Mouse (Mus musculus) erythroblast, embryonic 14.5 days (primary cell): ENCODE results near the gene Rnf186. TPM values are rescaled to one million over a fixed set of nuclear protein-coding genes. Genes with fewer than 3 reads are reported as not detected.

Experiments
- H3K27me3 ChIP-seq: 2 replicates; pipeline ENCODE4 v1.6.1; 2012; ENCODE audit warnings: inconsistent platforms; ENCODE audit not compliant: control insufficient read depth
- H3K36me3 ChIP-seq: 2 replicates; pipeline ENCODE4 v1.6.1; 2012; ENCODE audit warnings: mild to moderate bottlenecking, inconsistent platforms; ENCODE audit not compliant: control insufficient read depth
- H3K4me1 ChIP-seq: 2 replicates; pipeline ENCODE4 v1.6.1; 2012; ENCODE audit warnings: inconsistent platforms; ENCODE audit not compliant: control insufficient read depth
- H3K4me3 ChIP-seq: replicated peaks from 2 replicates; pipeline ENCODE3; 2012; ENCODE audit warnings: moderate library complexity, mild to moderate bottlenecking, inconsistent platforms
- H3K9me3 ChIP-seq: 2 replicates; pipeline ENCODE4 v1.6.1; 2012; ENCODE audit warnings: low read length, inconsistent platforms, mixed read lengths; ENCODE audit not compliant: control insufficient read depth
- GATA1 ChIP-seq: IDR thresholded peaks from 2 replicates; pipeline ENCODE4 v1.6.1; 2012; ENCODE audit warnings: low read length, inconsistent platforms, mixed read lengths
- TAL1 ChIP-seq: IDR thresholded peaks from 3 replicates; pipeline ENCODE4 v1.6.1; 2012; ENCODE audit warnings: low read length, inconsistent platforms, mixed read lengths
- polyA plus RNA-seq: library from polyadenylated mRNA; stranded (reverse); fragments of >175 nt; gene quantifications from 2 replicates; pipeline ENCODE4 v1.2.3, GENCODE M21; 2012

Gene Rnf186
- polyA plus RNA-seq, 1 experiment, result not detected

GRCm38 (mm10) chr4:138980021-138980420 is 13.1 kb downstream of the Rnf186 start:
- no peak for TF ChIP-seq TAL1
- no peak for TF ChIP-seq GATA1
- H3K4me1 ChIP-seq, result no peaks in the 10 kb centered on the region
- H3K9me3 ChIP-seq, result no peaks in the 10 kb centered on the region
- no peaks in the 10 kb centered on the region for H3K36me3 ChIP-seq
- no peak overlapping the region for H3K4me3 ChIP-seq
- no peaks in the 10 kb centered on the region for H3K27me3 ChIP-seq

- H3K4me1 ChIP-seq, result no peaks in the 10 kb centered on the region
- H3K4me3 ChIP-seq, result no peak overlapping the region
- TF ChIP-seq GATA1, result no peak
- TF ChIP-seq TAL1, result no peak
- H3K36me3 ChIP-seq, result no peaks in the 10 kb centered on the region
- H3K9me3 ChIP-seq, result no peaks in the 10 kb centered on the region
- H3K27me3 ChIP-seq, result no peaks in the 10 kb centered on the region
Measured at GRCm38 (mm10) chr4:138980771-138981420, 14.0 kb downstream of the Rnf186 start.

GRCm38 (mm10) chr4:138983422-138983821 is 16.5 kb downstream of the Rnf186 start:
- Histone ChIP-seq H3K36me3 (no peaks in the 10 kb centered on the region), H3K4me1 (no peaks in the 10 kb centered on the region), H3K4me3 (no peak overlapping the region), H3K27me3 (no peaks in the 10 kb centered on the region), H3K9me3 (no peaks in the 10 kb centered on the region)
- TF ChIP-seq GATA1 (no peak), TAL1 (no peak)

- H3K4me1 ChIP-seq, result no peaks in the 10 kb centered on the region
- no peaks in the 10 kb centered on the region for H3K9me3 ChIP-seq
- no peak overlapping the region for H3K4me3 ChIP-seq
- TF ChIP-seq GATA1, result no peak
- TF ChIP-seq TAL1, result no peak
- no peaks in the 10 kb centered on the region for H3K36me3 ChIP-seq
- no peaks in the 10 kb centered on the region for H3K27me3 ChIP-seq
Measured at GRCm38 (mm10) chr4:138984744-138985143, 17.8 kb downstream of the Rnf186 start.

- no peaks in the 10 kb centered on the region for H3K9me3 ChIP-seq
- H3K27me3 ChIP-seq, result no peaks in the 10 kb centered on the region
- TF ChIP-seq GATA1 (no peak), TAL1 (no peak)
- H3K36me3 ChIP-seq, result no peaks in the 10 kb centered on the region
- no peak overlapping the region for H3K4me3 ChIP-seq
- H3K4me1 ChIP-seq, result no peaks in the 10 kb centered on the region
Measured at GRCm38 (mm10) chr4:138986280-138986679, 19.4 kb downstream of the Rnf186 start.

GRCm38 (mm10) chr4:138994389-138994788 is 27.5 kb downstream of the Rnf186 start:
- Histone ChIP-seq H3K4me3 (no peak overlapping the region), H3K9me3 (peaks cover 2% of the 10 kb centered on the region; the same call in 1 of the 2 replicates), H3K27me3 (no peaks in the 10 kb centered on the region), H3K4me1 (no peaks in the 10 kb centered on the region), H3K36me3 (peaks cover 2% of the 10 kb centered on the region; the same call in 1 of the 2 replicates)
- TF ChIP-seq TAL1, result no peak
- TF ChIP-seq GATA1, result no peak

DNA sequence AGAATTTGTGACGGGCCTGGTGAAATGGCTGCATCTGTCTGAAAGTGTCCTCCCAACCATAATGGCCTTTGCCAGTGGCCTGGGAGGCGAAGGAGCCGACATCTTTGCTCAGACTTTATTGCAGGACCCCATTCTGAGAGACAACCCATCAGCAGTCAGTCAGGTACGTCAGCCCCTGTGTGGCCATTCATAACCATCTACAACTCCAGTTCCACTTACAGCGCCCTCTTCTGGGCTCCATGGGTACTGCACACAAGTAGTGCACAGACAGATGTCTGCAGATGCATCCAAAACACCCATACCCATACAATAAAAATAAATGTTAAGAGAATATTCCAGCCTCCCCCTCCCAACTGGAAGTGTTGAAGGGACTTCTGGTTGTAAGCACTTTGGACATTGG is 29.5 kb downstream of the Rnf186 start:
- H3K36me3 ChIP-seq, result peaks cover 2% of the 10 kb centered on the region; the same call in 1 of the 2 replicates
- no peak overlapping the region for H3K4me3 ChIP-seq
- H3K4me1 ChIP-seq, result no peaks in the 10 kb centered on the region
- no peak for TF ChIP-seq TAL1
- no peak for TF ChIP-seq GATA1
- H3K27me3 ChIP-seq, result no peaks in the 10 kb centered on the region
- peaks cover 2% of the 10 kb centered on the region; the same call in 1 of the 2 replicates for H3K9me3 ChIP-seq

- Histone ChIP-seq H3K27me3 (no peaks in the 10 kb centered on the region), H3K4me1 (no peaks in the 10 kb centered on the region), H3K4me3 (no peak overlapping the region), H3K9me3 (peaks cover 2% of the 10 kb centered on the region; the same call in 1 of the 2 replicates), H3K36me3 (peaks cover 2% of the 10 kb centered on the region; the same call in 1 of the 2 replicates)
- TF ChIP-seq GATA1, result no peak
- TF ChIP-seq TAL1, result no peak
Measured at GRCm38 (mm10) chr4:138997121-138997520, 30.2 kb downstream of the Rnf186 start.

- Histone ChIP-seq H3K36me3 (peaks cover 2% of the 10 kb centered on the region; the same call in 1 of the 2 replicates), H3K9me3 (peaks cover 2% of the 10 kb centered on the region; the same call in 1 of the 2 replicates), H3K27me3 (no peaks in the 10 kb centered on the region), H3K4me1 (no peaks in the 10 kb centered on the region), H3K4me3 (no peak overlapping the region)
- TF ChIP-seq TAL1 (no peak), GATA1 (no peak)
Measured at GRCm38 (mm10) chr4:138998611-138999010, 31.7 kb downstream of the Rnf186 start.

DNA sequence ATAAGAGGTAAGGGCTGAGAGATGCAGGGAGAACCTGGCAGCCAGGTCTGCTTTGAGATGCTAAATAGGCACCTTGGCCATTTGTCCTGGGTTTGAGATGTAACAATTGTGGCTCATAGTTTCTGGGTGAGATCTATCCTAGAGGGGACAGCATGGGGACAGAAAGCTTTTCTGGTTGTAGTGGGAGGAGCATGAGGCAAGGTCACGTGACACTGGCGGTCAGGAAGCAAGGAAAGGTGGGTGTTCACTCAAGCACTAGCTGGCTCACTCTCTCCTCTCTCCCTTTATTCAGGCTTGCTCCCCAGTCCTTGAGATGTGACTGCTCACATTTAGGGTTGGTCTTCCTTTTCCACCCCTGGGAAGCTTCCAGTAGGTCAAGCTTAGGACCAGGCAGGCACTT is 34.1 kb downstream of the Rnf186 start:
- Histone ChIP-seq H3K36me3 (peaks cover 2% of the 10 kb centered on the region; the same call in 1 of the 2 replicates), H3K4me3 (no peak overlapping the region), H3K4me1 (no peaks in the 10 kb centered on the region), H3K27me3 (no peaks in the 10 kb centered on the region), H3K9me3 (peaks cover 2% of the 10 kb centered on the region; the same call in 1 of the 2 replicates)
- TF ChIP-seq GATA1 (no peak), TAL1 (no peak)
